Mouse (Mus musculus) kidney, postnatal 10 days (tissue): ENCODE data around the gene Hdac10.

ENCODE experiments used
- DNase-seq: peaks from one replicate; pipeline ENCODE4 v3.0.0; 2021; ENCODE audit warnings: mixed read lengths

Gene Hdac10

GRCm38 (mm10) chr15:89128382-89129350 is at the start of gene Hdac10:
Gene Hdac10, minus strand, starts transcription at chr15:89128700.
- peak; percentile 90 for DNase-seq

DNA sequence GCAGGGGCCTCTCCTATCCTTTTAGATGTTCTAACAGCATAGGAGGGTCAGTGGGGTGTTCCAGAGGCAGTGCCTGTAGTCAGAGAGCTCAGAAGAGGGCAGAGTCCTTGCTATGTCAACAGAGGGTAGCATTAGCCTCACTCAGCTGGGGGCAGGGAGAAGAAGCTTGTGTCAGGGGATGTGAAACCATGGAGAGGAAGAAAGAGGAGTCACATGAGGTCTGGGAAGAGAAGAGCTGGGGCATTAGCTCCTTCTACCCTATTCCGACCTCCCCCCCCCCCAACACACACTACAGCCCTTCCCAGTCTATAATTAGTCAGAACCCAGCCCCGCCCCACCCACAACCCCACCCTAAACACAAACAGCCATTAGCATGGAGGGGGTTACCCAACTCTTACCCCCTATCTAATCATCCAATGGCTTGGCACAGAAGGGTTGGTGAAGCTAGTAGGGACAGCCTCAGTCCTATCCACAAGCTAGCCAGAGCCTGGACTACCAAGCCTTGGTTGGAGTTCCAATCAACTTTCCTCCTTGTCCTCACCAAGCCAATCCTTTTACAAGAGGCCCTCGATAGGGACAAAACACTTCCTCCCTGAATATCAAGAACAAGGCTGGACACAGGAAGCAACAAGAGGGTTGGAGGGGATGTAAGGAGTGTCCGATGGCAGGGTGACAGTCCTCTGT is 49.2 kb upstream of the Hdac10 start:
- DNase-seq, result no peak

DNA sequence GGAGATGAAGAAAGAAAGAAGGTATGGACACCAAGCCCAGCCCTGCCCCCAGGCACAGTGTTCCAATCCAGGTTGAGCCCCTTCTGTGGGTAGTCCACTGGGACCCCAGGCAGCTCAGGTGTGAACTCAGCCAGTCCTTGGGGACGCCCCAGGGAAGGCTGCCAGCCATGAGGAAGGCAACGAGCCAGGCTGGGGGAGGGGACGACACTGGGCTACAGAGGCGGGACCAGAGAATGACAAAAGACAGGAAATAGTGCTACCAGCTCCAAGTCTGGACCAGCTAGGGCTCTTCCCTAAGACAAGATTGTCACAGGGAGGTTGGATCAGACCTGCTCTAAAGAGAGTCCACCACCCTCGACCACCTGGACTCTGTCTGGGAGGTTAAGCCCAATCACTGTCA is 48.6 kb upstream of the Hdac10 start:
- peak; percentile 93 for DNase-seq

DNA sequence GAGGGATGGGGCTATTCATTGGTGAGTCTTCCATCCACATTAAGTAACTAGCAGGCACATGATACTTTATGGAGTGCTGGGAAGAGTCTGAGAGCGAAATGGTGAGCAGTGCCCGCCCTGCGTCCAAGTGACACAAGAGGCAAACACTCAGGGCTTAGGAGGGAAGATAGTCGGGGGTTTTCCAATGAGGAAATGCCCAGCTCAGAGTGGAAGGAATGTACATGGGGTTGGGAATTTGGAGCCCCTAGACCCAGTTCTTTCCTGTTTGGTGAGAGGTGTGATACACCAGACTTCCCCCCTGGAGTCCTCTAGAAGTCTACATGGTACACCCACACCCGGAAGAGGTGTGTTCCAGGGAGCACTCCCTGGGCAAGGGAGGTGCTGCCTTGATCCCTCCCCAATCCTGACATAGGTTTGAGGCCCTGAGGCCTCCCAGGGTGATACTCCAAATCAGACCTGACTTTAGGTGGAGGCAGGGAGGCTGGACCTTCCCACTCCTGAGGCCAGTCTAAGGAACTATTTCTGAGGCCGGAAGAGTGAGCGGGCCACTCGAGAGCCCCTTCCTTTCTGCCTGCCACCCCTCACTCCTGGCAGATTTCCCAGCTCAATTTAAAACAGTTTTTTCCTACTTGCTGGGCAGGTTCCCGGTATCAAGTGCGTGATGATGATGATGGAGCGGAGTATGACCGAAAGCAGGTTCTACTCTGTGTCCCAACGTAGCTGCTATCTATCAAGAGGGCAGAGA is 47.1 kb upstream of the Hdac10 start:
- no peak for DNase-seq

DNA sequence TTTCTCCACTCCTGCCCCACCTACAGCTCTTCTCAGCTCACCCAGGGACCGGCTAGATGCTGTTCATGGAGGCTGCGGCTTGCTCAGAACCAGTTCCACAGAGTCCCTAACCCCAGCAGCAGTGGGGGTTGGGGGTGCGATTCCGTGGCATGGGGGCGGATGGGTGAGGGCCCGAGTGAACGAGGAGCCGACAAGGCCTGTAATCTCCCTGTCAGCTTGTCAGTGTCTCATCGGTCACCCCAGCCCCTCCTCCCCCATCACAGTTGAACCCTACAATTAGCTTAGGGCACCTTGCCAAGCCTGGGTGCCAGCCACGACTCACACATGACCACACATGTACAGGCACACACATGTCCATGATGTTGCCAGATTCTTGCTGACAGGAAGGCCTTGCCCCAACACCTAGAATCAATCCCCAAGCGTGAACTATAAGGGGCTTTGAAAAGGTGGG is 46.4 kb upstream of the Hdac10 start:
- peak; percentile 61 for DNase-seq

GRCm38 (mm10) chr15:89173906-89174214 is 45.4 kb upstream of the Hdac10 start:
- DNase-seq, result peak; percentile 88

- peak; percentile 77 for DNase-seq
Observed at GRCm38 (mm10) chr15:89173024-89173905, 44.8 kb upstream of the Hdac10 start.

DNA sequence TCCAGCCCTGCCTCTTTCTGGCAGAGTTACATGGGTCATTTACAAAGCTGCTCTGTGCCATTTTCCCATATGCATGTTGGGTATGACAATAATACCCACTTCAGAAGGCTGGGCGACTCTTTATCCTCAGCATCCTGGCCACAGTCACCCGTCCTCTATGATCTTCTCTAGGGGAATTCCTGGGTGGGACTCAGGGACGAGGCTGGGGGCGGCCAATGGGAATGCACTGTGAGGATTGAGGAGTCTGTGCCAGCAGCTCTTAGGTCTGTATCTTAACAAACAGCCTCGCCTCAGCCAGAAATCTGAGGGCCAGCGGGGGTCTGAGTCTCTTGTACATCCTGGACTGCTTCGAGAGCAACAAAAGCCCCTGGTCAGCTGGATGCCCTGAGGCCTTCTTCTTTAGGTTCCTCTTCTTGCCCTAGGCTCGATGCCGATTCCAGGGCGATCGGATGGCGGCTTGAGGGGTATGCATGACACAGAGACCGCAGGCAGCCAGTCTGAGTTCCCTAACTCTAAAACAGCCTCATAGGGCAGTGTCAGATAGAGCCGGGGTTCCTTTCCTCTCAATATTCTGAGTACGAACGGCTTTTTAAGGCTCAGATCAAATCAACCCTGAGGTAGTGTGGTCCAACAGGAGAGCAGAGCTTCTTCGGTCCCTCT is 43.9 kb upstream of the Hdac10 start:
- no peak for DNase-seq

DNA sequence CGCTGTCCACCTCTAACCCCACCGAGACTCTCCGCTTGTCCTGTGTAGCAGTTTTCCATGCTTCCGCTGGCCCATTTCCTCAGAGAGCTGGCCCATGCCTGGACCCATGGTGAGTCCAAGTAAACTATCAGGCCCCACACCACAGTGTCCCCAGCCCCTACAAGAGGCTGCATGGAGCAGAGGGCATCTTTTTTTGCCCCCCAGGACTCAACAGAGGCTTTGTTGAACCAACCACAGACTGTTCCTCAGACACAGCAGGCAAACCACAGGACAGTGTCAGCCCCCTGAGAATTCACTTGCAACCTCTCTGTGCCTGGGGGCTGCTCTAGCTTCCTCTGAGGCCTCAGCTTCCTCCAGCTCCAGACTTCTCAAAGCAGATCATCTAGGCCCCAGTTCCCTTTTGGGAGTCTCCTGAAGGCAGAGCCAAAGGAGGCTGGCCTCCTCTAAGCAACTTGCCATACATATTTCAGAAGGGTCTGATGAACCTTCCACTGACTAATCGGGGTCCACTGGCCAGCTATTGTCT is 43.1 kb upstream of the Hdac10 start:
- no peak for DNase-seq

DNA sequence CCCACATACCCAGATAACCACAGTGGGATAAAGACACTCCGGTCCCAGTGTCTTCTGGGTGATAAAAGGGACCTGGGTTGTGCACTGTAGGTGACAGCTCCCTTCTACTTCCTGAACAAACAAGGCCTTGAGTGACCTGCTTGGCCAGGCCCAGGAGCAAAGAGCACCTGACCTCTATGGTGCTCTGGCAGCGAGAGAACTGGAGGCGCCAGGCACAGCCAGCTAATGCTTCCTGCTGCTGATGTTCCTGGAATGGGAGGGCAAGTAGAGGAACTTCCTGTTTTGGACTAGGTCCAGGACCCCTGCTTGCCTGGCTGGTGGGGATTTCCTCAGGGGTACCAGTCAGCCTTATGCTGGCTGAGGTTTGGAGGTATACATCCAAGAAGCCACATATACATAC is 41.6 kb upstream of the Hdac10 start:
- peak; percentile 67 for DNase-seq

DNA sequence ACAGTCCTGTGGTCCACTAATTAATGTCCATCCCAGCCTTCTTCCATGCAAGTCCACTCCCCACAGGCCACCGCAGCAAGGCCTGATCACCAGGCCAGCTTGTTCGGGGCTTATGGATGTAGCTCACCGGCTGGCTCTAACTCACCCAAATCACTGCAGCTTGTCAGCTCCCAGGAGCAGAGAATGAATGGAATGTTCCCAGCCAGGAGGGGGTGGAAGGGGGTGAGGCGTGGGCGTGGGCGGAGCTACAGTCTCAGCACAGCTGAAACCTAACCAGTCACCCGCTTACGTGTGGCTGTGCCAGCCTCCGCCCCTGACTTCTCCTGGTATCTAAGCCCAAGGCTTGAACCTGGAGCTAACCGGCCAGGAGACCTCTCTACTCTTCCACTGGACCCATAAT is 40.9 kb upstream of the Hdac10 start:
- peak; percentile 92 for DNase-seq

GRCm38 (mm10) chr15:89168922-89169321 is 40.4 kb upstream of the Hdac10 start:
- no peak for DNase-seq

GRCm38 (mm10) chr15:89165478-89165877 is 37.0 kb upstream of the Hdac10 start:
- no peak for DNase-seq

GRCm38 (mm10) chr15:89161397-89161796 is 32.9 kb upstream of the Hdac10 start:
- DNase-seq, result no peak

DNA sequence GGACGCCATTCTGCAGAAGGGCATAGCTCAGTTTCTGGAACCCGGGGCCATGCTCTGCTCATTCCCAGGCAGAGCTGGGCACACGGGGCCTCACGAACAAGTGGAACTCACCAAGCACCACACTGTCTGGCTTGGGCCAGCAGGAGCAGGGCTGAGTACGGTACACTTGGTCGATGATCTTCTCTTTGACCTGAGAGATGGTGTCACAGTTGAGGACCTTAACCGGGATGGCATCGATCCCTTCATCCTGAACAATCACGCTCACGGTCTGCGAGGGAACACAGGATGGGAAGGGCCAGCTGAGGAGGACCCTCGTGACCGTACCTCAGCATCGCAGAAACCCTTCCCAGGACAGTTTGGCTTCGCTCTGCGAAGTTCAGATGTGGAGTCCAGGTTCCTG is 30.0 kb upstream of the Hdac10 start:
- DNase-seq, result no peak

- peak; percentile 87 for DNase-seq
Observed at GRCm38 (mm10) chr15:89157954-89158353, 29.5 kb upstream of the Hdac10 start.

DNA sequence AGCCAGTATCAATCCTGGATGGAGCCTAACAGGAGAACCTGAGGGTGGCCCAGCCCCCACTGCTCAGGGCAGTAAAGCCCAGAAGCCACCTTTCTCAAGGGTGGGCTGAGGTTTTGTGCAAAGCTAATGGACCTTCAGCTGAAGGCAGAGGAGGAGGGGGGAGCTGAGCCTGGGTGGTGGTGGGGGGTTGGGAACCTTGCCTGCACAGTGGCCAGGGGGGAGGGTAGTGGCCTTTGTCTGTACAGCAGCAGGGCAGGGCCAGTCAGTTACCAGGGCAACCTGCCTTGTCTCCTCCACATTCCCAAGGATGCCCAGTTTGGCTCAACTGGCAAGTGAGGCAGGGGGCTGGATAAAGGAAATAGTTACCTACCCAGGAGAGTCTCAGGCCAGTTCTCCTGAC is 23.8 kb upstream of the Hdac10 start:
- DNase-seq, result no peak

DNA sequence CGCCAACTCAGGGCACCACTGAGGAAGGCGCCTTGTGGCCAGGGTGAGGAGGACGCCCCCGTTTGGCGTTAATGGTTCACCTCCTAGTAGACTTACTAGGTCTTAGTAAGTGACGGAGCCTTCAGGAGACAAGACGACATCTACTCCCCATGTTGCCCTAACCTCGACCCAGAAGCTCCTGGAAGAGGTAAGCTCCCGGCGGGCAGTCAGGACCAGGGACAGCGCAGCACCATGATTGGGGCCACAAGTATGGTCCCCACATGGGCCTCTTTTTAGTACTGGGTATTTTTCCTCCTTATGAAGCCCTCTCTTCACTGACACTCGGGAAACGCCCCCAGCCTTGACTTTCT is 21.5 kb upstream of the Hdac10 start:
- peak; percentile 75 for DNase-seq

- peak; percentile 78 for DNase-seq
Observed at GRCm38 (mm10) chr15:89149271-89150040, 21.0 kb upstream of the Hdac10 start, which contains the start of gene Mapk11. Gene Mapk11, minus strand, starts transcription at chr15:89149628.

GRCm38 (mm10) chr15:89148496-89149270 is 20.2 kb upstream of the Hdac10 start:
- DNase-seq, result no peak
